Mouse (Mus musculus) lung, postnatal 0 days (tissue): ENCODE data around the gene Tbc1d16.

ENCODE experiments used
- CTCF ChIP-seq: IDR thresholded peaks from 2 replicates; pipeline ENCODE4 v1.5.1; 2016; ENCODE audit warnings: antibody characterized with exemption, mild to moderate bottlenecking
- EP300 ChIP-seq: IDR thresholded peaks from 2 replicates; pipeline ENCODE4 v1.6.1; 2016; ENCODE audit warnings: antibody characterized with exemption, mild to moderate bottlenecking, control low read depth

DNA sequence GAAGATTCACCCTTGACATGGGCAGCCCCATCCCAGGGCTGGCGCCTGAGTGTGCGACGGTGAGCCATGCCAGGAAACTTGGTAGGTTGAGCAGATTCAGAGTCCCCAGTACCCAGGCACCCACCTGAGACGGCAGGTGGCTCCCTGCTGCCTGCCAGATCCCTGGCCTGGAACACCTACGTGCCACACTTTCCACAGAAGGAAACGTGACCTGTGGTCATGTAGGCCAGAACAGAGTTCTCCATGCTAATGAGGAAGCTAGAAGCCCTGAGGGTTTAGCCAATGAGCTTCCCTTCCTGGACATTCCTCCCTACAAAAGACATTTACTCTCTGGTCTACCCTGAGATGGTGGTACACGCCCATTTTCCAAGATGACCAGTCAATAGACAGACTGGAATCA is 56.7 kb downstream of the Tbc1d16 start:
- TF ChIP-seq CTCF (no peak), EP300 (no peak)
